Mouse (Mus musculus) heart, embryonic 13.5 days (tissue): ENCODE measurements around the gene Cdca5. TPM values are rescaled to one million over a fixed set of nuclear protein-coding genes. Genes with fewer than 3 reads are reported as not detected.

ENCODE experiments used
- ATAC-seq: fragments of 200-750 bp; cut with Nextera tagmentation; 2 replicates; pipeline ENCODE4 v1.8.0; 2017; ENCODE audit warnings: moderate TSS enrichment; ENCODE audit not compliant: insufficient number of reproducible peaks, low FRiP score, low TSS enrichment; ENCODE audit errors: extremely low read depth
- H3K27ac ChIP-seq: fragments of 300-500 bp; sonication (generic); replicated peaks from 2 replicates; pipeline ENCODE4 v1.5.1; 2015; ENCODE audit warnings: moderate library complexity, mild to moderate bottlenecking, inconsistent platforms
- H3K27me3 ChIP-seq: fragments of 300-500 bp; sonication (generic); replicated peaks from 2 replicates; pipeline ENCODE4 v1.6.1; 2015; ENCODE audit warnings: mild to moderate bottlenecking, inconsistent platforms
- H3K36me3 ChIP-seq: fragments of 300-500 bp; sonication (generic); 2 replicates; pipeline ENCODE4 v1.6.1; 2015; ENCODE audit warnings: mild to moderate bottlenecking, inconsistent platforms
- H3K4me1 ChIP-seq: fragments of 300-500 bp; sonication (generic); 2 replicates; pipeline ENCODE4 v1.6.1; 2015; ENCODE audit warnings: inconsistent platforms
- H3K4me2 ChIP-seq: fragments of 300-500 bp; sonication (generic); 2 replicates; pipeline ENCODE4 v1.6.1; 2015; ENCODE audit warnings: inconsistent platforms, mild to moderate bottlenecking, moderate library complexity
- H3K4me3 ChIP-seq: fragments of 300-500 bp; sonication (generic); 2 replicates; pipeline ENCODE4 v1.5.1; 2015; ENCODE audit warnings: moderate library complexity, mild to moderate bottlenecking, inconsistent platforms
- H3K9ac ChIP-seq: fragments of 300-500 bp; sonication (generic); 2 replicates; pipeline ENCODE4 v1.6.1; 2015; ENCODE audit warnings: inconsistent platforms, mild to moderate bottlenecking, moderate library complexity
- H3K9me3 ChIP-seq: fragments of 300-500 bp; sonication (generic); 2 replicates; pipeline ENCODE4 v1.6.1; 2016; ENCODE audit warnings: inconsistent platforms
- WGBS: fragments of 180-500 bp; shearing (Covaris S2); methylation state at CpG from one replicate; pipeline ENCODE4 v1.1.7; 2015; ENCODE audit warnings: mixed read lengths; 5-methylcytosine and 5-hydroxymethylcytosine counted together
- polyA plus RNA-seq: library from polyadenylated mRNA; unstranded; fragments of >200 nt; fragmentation: Nextera tagmentation; extraction: Ambion mirVana; gene quantifications from 2 replicates; pipeline ENCODE4 v1.2.1, GENCODE M21; 2015

Gene Cdca5
- polyA plus RNA-seq, 1 experiment from 2014 or later = 27.6 TPM

- peaks cover 32% of the 10 kb centered on the region for H3K36me3 ChIP-seq
- H3K9me3 ChIP-seq = no peaks in the 10 kb centered on the region
- no peak overlapping the region for H3K4me2 ChIP-seq
- H3K27me3 ChIP-seq = no peaks in the 10 kb centered on the region
- H3K4me1 ChIP-seq = peaks cover 16% of the 10 kb centered on the region
- no peak for ATAC-seq
- H3K9ac ChIP-seq = no peak overlapping the region
- WGBS = 54% methylated on average over 6 of the region's 6 CpGs
- no peak overlapping the region for H3K27ac ChIP-seq
- no peak overlapping the region for H3K4me3 ChIP-seq
Measured at GRCm38 (mm10) chr19:6113116-6113515, 28.3 kb downstream of the Cdca5 start.

DNA sequence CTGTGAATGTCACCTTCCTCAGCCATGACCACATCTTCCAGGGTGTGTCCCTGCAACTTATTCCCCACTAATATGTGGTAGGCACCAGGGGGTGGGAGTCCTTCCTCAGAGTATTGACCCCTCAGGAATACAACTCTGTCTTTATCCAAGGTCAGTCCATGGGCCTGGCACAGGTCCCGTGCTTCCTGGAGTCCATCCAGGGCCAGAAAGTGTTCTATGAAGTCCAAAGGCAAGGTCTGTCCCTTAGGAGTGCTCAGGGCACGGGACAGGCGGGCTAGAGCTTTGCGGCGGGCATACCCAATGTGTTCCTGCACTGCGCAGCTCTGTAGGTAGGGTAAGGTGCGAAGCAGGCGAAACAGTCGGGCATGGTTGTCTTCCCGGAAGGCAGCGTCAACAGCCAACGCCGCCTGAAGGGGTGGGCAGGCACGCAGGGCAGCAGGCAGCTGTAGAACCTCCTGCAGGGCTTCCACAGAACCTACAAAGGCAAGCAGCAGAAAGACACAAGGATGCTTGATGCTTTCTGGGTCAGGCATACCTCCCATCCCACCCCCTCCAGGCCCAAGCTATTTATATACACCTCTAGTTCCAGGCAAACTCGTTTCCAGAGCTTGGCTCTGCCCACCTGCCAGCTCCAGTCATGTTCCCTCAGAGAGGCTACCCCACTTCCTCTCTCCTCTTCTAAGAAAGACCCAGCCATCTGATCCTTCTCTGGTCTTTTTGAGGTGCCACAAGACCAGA lies 31.5 kb downstream of the Cdca5 start:
- Histone ChIP-seq H3K4me3 (peak overlapping the region; percentile 90), H3K27ac (peak overlapping the region; percentile 17; the same call in 1 of the 2 replicates)

DNA sequence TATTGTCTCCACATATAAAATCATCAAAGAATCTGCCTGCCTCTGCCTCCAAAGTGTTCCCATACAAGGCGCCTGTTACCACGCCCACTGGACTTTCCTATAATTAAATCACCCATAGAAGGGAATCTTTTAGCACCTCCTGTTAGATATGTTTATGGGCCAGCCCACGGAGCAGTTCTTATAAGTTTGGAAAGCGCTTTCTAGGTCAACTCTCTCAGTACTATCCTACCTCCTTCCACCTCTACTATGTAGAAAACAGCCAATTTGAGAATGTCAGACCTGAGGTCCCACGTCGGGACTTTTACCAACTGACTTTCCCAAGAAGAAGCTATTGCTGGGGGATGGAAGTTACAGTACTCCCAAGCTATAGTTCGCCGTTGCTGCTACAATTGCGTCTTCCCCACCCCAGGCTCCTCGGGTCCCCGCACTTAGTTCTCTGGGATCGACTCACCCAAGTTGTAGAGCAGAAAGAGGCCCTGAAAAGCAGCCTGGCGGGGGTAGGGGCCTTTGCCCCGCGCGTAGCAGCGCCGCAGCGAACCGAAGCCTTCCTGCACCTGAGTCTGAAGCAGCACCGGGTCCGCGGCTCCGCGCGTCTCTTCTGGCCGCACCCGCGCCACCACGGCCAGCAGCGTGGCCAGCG lies 32.7 kb downstream of the Cdca5 start:
- H3K27ac ChIP-seq = peak overlapping the region; percentile 97
- WGBS = 5% methylated on average over 32 of the region's 32 CpGs
- no peaks in the 10 kb centered on the region for H3K9me3 ChIP-seq
- ATAC-seq = no peak; the same call in 1 of the 2 replicates
- H3K36me3 ChIP-seq = peaks cover 50% of the 10 kb centered on the region
- H3K4me3 ChIP-seq = peak overlapping the region; percentile 90
- peak overlapping the region; percentile 94 for H3K9ac ChIP-seq
- H3K4me1 ChIP-seq = peaks cover 22% of the 10 kb centered on the region
- no peaks in the 10 kb centered on the region for H3K27me3 ChIP-seq
- H3K4me2 ChIP-seq = peak overlapping the region; percentile 92

More for the DNA sequence above, 31.5 kb downstream of the Cdca5 start:
- peaks cover 22% of the 10 kb centered on the region for H3K4me1 ChIP-seq
- peaks cover 47% of the 10 kb centered on the region for H3K36me3 ChIP-seq
- no peaks in the 10 kb centered on the region for H3K27me3 ChIP-seq
- 88% methylated on average over 15 of the region's 15 CpGs for WGBS
- peak overlapping the region; percentile 92 for H3K4me2 ChIP-seq
- peak overlapping the region; percentile 94 for H3K9ac ChIP-seq
- no peak for ATAC-seq
- H3K9me3 ChIP-seq = no peaks in the 10 kb centered on the region

DNA sequence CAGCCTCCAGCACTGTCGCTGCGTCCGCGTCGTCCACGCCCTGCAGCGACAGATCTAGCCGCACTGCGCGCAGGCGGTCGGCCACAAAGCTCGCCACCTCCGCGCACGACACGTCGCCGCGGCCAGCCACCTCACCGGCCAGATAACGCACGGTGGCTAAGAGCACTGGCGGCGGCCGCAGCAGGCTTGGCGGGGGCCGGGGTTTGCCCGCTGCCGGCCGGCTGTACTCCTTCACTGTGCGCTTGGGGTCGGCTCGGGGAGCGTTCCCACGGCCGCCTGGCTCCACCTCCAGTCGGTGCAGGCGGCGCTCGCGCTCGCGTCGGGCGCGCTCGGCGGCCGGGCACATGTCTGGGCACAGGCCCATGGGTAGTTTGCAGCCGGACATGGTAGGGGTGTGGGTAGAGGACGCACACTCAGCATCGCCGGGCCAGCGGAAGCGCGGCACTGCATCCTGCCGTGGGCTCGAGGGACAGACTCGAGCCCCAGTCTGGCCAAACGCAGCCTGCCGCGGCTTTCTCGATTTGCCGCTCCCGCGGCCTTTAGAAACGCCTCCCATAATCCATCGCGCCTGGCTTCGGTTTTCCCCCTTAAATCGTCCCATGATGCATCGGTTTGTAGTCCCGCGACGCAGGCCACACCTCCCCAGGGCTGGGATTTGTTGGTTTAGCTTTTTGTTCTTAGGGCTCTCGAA lies 33.3 kb downstream of the Cdca5 start, which contains the start of gene Sac3d1:
TSS of gene Sac3d1 (minus strand) at position 665 of the 691 bp plus-strand sequence.
- Histone ChIP-seq H3K9me3 (no peaks in the 10 kb centered on the region), H3K4me3 (peak within 1 kb of the TSS; percentile 90), H3K36me3 (peaks cover 50% of the 10 kb centered on the region), H3K27me3 (no peaks in the 10 kb centered on the region), H3K9ac (peak within 1 kb of the TSS; percentile 94), H3K27ac (peak within 1 kb of the TSS; percentile 97), H3K4me2 (peak within 1 kb of the TSS; percentile 92), H3K4me1 (peaks cover 22% of the 10 kb centered on the region)
- WGBS = under 1% methylated on average over 77 of the region's 77 CpGs
- peak; percentile 65; the same call in 1 of the 2 replicates for ATAC-seq

DNA sequence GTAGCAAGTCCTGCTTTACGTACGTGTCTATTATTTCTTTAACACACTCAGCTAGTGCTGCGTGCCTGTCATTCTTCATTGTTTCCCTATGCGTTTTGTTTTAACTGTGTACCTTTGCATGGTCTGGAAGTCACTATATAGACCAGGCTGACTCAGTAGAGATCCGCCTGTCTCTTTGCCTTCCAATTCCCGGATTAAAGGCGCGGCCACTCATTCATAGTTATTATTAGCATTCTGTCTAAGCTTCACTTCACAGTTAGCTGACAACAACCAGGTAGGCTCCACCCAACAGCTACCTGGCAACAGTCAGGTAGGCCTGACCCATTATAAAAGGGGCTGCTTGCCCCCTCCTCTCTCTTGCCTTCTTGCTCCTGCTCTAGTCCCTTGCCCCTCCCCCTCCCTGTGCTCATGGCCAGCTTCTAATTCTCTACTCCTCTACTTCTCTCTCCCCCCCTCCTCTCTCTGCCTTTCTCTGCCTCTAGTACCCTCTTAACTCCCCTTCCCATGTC lies 33.9 kb downstream of the Cdca5 start:
- ATAC-seq = no peak
- Histone ChIP-seq H3K4me3 (peak overlapping the region; percentile 90), H3K9me3 (no peaks in the 10 kb centered on the region), H3K4me2 (peak overlapping the region; percentile 92), H3K9ac (peak overlapping the region; percentile 94), H3K4me1 (peaks cover 22% of the 10 kb centered on the region), H3K36me3 (peaks cover 48% of the 10 kb centered on the region), H3K27me3 (no peaks in the 10 kb centered on the region), H3K27ac (peak overlapping the region; percentile 97)
- 2% methylated on average over 8 of the region's 8 CpGs for WGBS

GRCm38 (mm10) chr19:6121761-6122160 lies 37.0 kb downstream of the Cdca5 start:
- peaks cover 20% of the 10 kb centered on the region for H3K36me3 ChIP-seq
- no peak for ATAC-seq
- H3K9ac ChIP-seq = peak overlapping the region; percentile 59
- H3K9me3 ChIP-seq = no peaks in the 10 kb centered on the region; the same call in 1 of the 2 replicates
- no peak overlapping the region for H3K27ac ChIP-seq
- H3K4me3 ChIP-seq = no peak overlapping the region
- H3K27me3 ChIP-seq = no peaks in the 10 kb centered on the region
- peaks cover 14% of the 10 kb centered on the region for H3K4me1 ChIP-seq
- peak overlapping the region; percentile 30; the same call in 1 of the 2 replicates for H3K4me2 ChIP-seq
- WGBS = 22% methylated on average over 19 of the region's 19 CpGs

DNA sequence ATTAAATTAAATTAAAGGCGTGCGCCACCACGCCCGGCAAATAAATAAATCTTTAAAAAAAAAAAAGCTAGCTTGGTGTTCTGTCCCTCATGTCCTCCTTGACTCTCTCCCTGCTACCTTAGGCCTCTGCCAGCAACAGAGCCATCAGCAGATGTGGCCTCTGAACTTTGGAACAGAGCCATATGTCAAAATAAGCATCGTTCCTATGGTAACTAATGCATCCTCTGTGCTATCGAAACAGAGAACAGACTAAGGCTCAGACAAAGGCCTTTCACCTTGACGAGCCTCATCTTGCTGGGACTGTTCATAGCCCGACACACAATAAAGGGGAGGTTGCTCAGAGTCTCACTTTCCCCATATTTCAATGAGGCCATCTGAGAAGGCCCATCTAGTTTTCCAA lies 38.5 kb downstream of the Cdca5 start:
- Histone ChIP-seq H3K9me3 (no peaks in the 10 kb centered on the region; the same call in 1 of the 2 replicates), H3K4me2 (no peak overlapping the region), H3K27ac (no peak overlapping the region), H3K4me3 (no peak overlapping the region), H3K4me1 (peaks cover 14% of the 10 kb centered on the region), H3K36me3 (peaks cover 18% of the 10 kb centered on the region), H3K27me3 (no peaks in the 10 kb centered on the region), H3K9ac (no peak overlapping the region; the same call in 1 of the 2 replicates)
- no peak for ATAC-seq
- 83% methylated on average over 8 of the region's 8 CpGs for WGBS

GRCm38 (mm10) chr19:6124898-6125297 lies 40.1 kb downstream of the Cdca5 start:
- Histone ChIP-seq H3K9me3 (no peaks in the 10 kb centered on the region; the same call in 1 of the 2 replicates), H3K36me3 (peaks cover 16% of the 10 kb centered on the region), H3K4me3 (no peak overlapping the region), H3K9ac (no peak overlapping the region), H3K4me2 (no peak overlapping the region), H3K27me3 (no peaks in the 10 kb centered on the region), H3K27ac (no peak overlapping the region), H3K4me1 (peaks cover 13% of the 10 kb centered on the region; the same call in 1 of the 2 replicates)
- 75% methylated on average over 2 of the region's 2 CpGs for WGBS
- ATAC-seq = no peak

DNA sequence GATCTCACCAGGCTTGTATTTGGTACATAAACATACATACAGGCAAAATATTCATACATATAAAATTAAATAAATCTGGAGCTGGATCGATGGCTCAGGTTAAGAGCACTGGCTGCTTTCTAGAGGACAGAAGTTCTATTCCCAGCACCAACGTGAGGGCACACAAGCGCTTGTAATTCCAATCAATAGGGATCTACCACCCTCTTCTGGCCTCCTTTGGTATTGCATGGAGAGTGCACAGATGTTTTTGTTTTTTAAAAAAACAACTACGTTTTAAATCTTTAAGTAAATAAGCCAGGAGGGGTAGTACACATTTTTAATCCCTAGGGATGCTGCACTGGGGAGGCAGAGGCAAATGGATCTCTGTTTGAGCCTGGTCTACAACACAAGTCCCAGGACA lies 41.5 kb downstream of the Cdca5 start:
- peak overlapping the region; percentile 73; the same call in 1 of the 2 replicates for H3K4me2 ChIP-seq
- H3K27me3 ChIP-seq = no peaks in the 10 kb centered on the region
- H3K27ac ChIP-seq = no peak overlapping the region
- peaks cover 13% of the 10 kb centered on the region; the same call in 1 of the 2 replicates for H3K4me1 ChIP-seq
- ATAC-seq = no peak
- 23% methylated on average over 4 of the region's 4 CpGs for WGBS
- H3K9ac ChIP-seq = no peak overlapping the region
- H3K36me3 ChIP-seq = peaks cover 3% of the 10 kb centered on the region
- no peaks in the 10 kb centered on the region; the same call in 1 of the 2 replicates for H3K9me3 ChIP-seq
- H3K4me3 ChIP-seq = no peak overlapping the region

GRCm38 (mm10) chr19:6126789-6127580 lies 42.2 kb downstream of the Cdca5 start:
- Histone ChIP-seq H3K4me1 (peaks cover 13% of the 10 kb centered on the region; the same call in 1 of the 2 replicates), H3K4me3 (peak overlapping the region; percentile 63), H3K36me3 (no peaks in the 10 kb centered on the region), H3K4me2 (peak overlapping the region; percentile 73), H3K9me3 (no peaks in the 10 kb centered on the region; the same call in 1 of the 2 replicates), H3K27me3 (no peaks in the 10 kb centered on the region), H3K9ac (peak overlapping the region; percentile 83), H3K27ac (peak overlapping the region; percentile 90)
- no peak for ATAC-seq
- WGBS = 69% methylated on average over 10 of the region's 10 CpGs
